In genomic region chr2:134541019-134541418, GRCm38 (mm10) we compare ENCODE assay signal across 14 mouse cellular contexts. TPM values are rescaled to one million over a fixed set of nuclear protein-coding genes. Genes with fewer than 3 reads are reported as not detected.
DNase-seq lines count a peak whose midpoint lies in the region; ATAC-seq and TF ChIP-seq lines count a peak whose summit lies in the region.
"Had no signal": no experiment of that assay in that cellular context is flagged by ENCODE, and none has a peak within 500 bp of the region (broad histone marks: within the 10 kb centered on the region; RNA-seq: fewer than 3 reads in every experiment).

No protein-coding gene starts in this region.

- ATAC-seq in common myeloid progenitor, adult 5-6 weeks (replicated peaks; ENCODE audit: low read depth, poor library complexity, severe bottlenecking), result peak; percentile 55; the same call in 1 of the 2 replicates

- TF ChIP-seq CTCF in heart, adult 2 months (IDR thresholded peaks at IDR 0.05), result peak; percentile 46
- TF ChIP-seq CTCF in layer of hippocampus, adult 2 months (conservative IDR thresholded peaks at IDR 0.05), result peak; percentile 73

- TF ChIP-seq EP300 in heart, adult 2 months (IDR thresholded peaks at IDR 0.05; ENCODE audit: insufficient read depth, low read depth, low read length), result no peak

- H3K27me3 ChIP-seq in heart, adult 2 months (ENCODE audit: control insufficient read depth, insufficient read depth, low read length), result no peaks in the 10 kb centered on the region
- H3K27me3 ChIP-seq: heart, embryonic 13.5 days; kidney, embryonic 15.5 days; lung, embryonic 15.5 days had no signal

- no peak overlapping the region for H3K9ac ChIP-seq in heart, adult 2 months (ENCODE audit: low read depth, low read length)
- H3K9ac ChIP-seq: heart, embryonic 13.5 days; kidney, embryonic 15.5 days; lung, embryonic 15.5 days had no signal

- H3K79me2 ChIP-seq in heart, adult 2 months (replicated peaks; ENCODE audit: control insufficient read depth, insufficient read depth, low read length), result no peaks in the 10 kb centered on the region

- no peak for DNase-seq in heart, adult 2 months
- DNase-seq in heart, adult 9 months (ENCODE audit: low spot score in 2 of 2), result no peak
- no peak for DNase-seq in layer of hippocampus, adult 2 months (ENCODE audit: low spot score in 2 of 2)
- no peak for DNase-seq in layer of hippocampus, postnatal 25 days (ENCODE audit: extremely low spot score in 1 of 2, low spot score in 1 of 2)
- peak; percentile 80 for DNase-seq in 416B (ENCODE audit: low read depth)
- no peak for DNase-seq in adrenal gland, postnatal 14 days
- DNase-seq in testis, postnatal 14 days (ENCODE audit: low spot score), result no peak
- DNase-seq: adrenal gland, postnatal 36 days; cerebellum, adult 9-10 months; thymus, postnatal 25 days had no signal

- TF ChIP-seq POLR2A in heart, adult 2 months (IDR thresholded peaks at IDR 0.05; ENCODE audit: insufficient read depth, low read depth, low read length), result no peak

- intact Hi-C loops in heart, adult 2 months (cut with DNase I), result loop anchor here (10.0 kb wide), 1 partner anchor 234 kb away; no protein-coding TSS in a partner anchor

- 40% methylated on average over 5 of the region's 5 CpGs for WGBS in heart, adult 2 months

- no peak overlapping the region for H3K27ac ChIP-seq in heart, adult 2 months
- H3K27ac ChIP-seq in layer of hippocampus, adult 2 months, result no peak overlapping the region
- H3K27ac ChIP-seq: heart, embryonic 13.5 days; kidney, embryonic 15.5 days; lung, embryonic 15.5 days had no signal

- no peak overlapping the region for H3K4me3 ChIP-seq in heart, adult 2 months
- H3K4me3 ChIP-seq in layer of hippocampus, adult 2 months, result no peak overlapping the region
- H3K4me3 ChIP-seq: heart, embryonic 13.5 days; kidney, embryonic 15.5 days; lung, embryonic 15.5 days had no signal

- H3K36me3 ChIP-seq in heart, adult 2 months (ENCODE audit: control insufficient read depth, insufficient read depth, low read length), result no peaks in the 10 kb centered on the region
- H3K36me3 ChIP-seq: heart, embryonic 13.5 days; kidney, embryonic 15.5 days; lung, embryonic 15.5 days had no signal

- H3K4me1 ChIP-seq in heart, adult 2 months (ENCODE audit: control insufficient read depth, insufficient read depth, low read length), result no peaks in the 10 kb centered on the region
- H3K4me1 ChIP-seq: heart, embryonic 13.5 days; kidney, embryonic 15.5 days; lung, embryonic 15.5 days had no signal

RNA-seq across cellular contexts. Expression of gene Hao1, which starts 13.1 kb away (rescaled TPM):
- not detected for total RNA-seq in heart, adult 2 months (2021)
- polyA plus RNA-seq in heart, adult 2 months (2012; rRNA removed), result not detected in 2 replicates
- total RNA-seq in layer of hippocampus, adult 2 months (2021), result not detected
- not detected for total RNA-seq in layer of hippocampus, postnatal 25 days (2021)
- total RNA-seq in common myeloid progenitor, adult 5-6 weeks (2017), result not detected in 2 replicates
- total RNA-seq in adrenal gland, postnatal 14 days (2021), result 1.5 and 22.1 TPM in 2 replicates
- polyA plus RNA-seq: heart, embryonic 13.5 days; kidney, embryonic 15.5 days; lung, embryonic 15.5 days had no signal
